Mouse (Mus musculus) E14TG2a.4 (cell line): ENCODE results near the gene Lama2.

Experiments used
- H3K27me3 ChIP-seq: 2 replicates; pipeline ENCODE4 v1.6.1; 2014; ENCODE audit warnings: low read length, control low read depth; ENCODE audit not compliant: insufficient read depth
- H3K36me3 ChIP-seq: 2 replicates; pipeline ENCODE4 v1.6.1; 2014; ENCODE audit warnings: low read length, control low read depth; ENCODE audit not compliant: insufficient read depth
- H3K4me1 ChIP-seq: replicated peaks from 2 replicates; pipeline ENCODE4 v1.6.1; 2014; ENCODE audit warnings: low read depth, low read length, control low read depth
- H3K4me3 ChIP-seq: replicated peaks from 2 replicates; pipeline ENCODE4 v1.5.1; 2014; ENCODE audit warnings: mild to moderate bottlenecking, low read length
- H3K9me3 ChIP-seq: 2 replicates; pipeline ENCODE4 v1.6.1; 2014; ENCODE audit warnings: low read length, control low read depth
- CTCF ChIP-seq: conservative IDR thresholded peaks from 2 replicates; pipeline ENCODE4 v1.5.1; 2014; ENCODE audit warnings: low read length
- NANOG ChIP-seq: IDR thresholded peaks from 2 replicates; pipeline ENCODE4 v1.6.1; 2014; ENCODE audit warnings: borderline replicate concordance, low read length, mixed read lengths
- POU5F1 ChIP-seq: IDR thresholded peaks from 2 replicates; pipeline ENCODE4 v1.6.1; 2014; ENCODE audit warnings: low read length, borderline replicate concordance

Gene Lama2

DNA sequence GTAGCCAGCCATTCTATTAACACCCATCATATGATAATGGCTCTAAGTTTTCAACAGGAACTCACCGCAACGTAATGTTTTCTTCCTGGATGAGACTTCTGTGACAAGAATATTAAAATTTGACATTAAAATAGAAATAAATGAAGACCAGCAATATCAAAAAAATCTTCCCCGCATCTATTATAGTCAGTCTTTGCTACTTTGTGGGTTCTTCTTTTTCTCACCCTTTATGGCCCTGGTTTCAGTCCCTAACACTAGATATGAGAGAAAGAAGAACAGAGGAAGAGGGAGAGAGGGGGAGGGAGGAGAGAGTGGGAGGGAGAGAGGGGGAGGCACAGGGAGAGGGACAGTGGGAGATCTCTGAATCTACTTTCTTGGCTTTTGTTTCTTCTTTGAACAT is at the start of gene Lama2:
Gene Lama2, minus strand, starts transcription at position 101 of the 400 bp plus-strand sequence.
- 0 out of 2 replicates have a peak, but pooled peaks cover 6% of the 10 kb centered on the region for H3K9me3 ChIP-seq
- H3K36me3 ChIP-seq = no peaks in the 10 kb centered on the region
- H3K4me3 ChIP-seq = no peak within 1 kb of the TSS

DNA sequence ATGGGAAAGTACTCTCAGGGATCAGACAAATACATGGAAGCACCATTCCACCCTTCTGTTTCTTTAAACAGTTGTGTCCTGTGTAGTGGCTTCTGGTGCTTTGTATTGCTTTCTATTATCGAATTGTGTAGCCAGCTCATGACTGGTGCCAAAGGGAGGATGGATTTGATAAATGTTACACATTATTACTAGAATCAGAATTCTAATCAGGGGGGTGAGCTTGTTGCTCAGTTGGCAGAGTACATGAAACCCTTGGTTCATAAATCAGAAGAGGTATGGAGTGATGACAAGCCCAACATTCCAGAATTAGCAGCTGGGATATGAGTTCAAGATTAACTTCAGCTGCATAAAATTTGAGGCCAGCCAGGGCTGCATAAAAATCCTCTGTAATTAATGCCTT is 44.8 kb upstream of the Lama2 start:
- Histone ChIP-seq H3K4me1 (no peaks in the 10 kb centered on the region), H3K36me3 (no peaks in the 10 kb centered on the region), H3K27me3 (no peaks in the 10 kb centered on the region), H3K4me3 (no peak overlapping the region), H3K9me3 (peaks cover 7% of the 10 kb centered on the region; the same call in 1 of the 2 replicates)
- TF ChIP-seq CTCF (no peak), POU5F1 (no peak), NANOG (no peak)

More for the DNA sequence above, at the start of gene Lama2:
- Histone ChIP-seq H3K4me1 (peaks cover 12% of the 10 kb centered on the region; the same call in 1 of the 2 replicates), H3K27me3 (peaks cover 8% of the 10 kb centered on the region; the same call in 1 of the 2 replicates)
- no peak for TF ChIP-seq NANOG
- TF ChIP-seq CTCF = no peak
- TF ChIP-seq POU5F1 = no peak

DNA sequence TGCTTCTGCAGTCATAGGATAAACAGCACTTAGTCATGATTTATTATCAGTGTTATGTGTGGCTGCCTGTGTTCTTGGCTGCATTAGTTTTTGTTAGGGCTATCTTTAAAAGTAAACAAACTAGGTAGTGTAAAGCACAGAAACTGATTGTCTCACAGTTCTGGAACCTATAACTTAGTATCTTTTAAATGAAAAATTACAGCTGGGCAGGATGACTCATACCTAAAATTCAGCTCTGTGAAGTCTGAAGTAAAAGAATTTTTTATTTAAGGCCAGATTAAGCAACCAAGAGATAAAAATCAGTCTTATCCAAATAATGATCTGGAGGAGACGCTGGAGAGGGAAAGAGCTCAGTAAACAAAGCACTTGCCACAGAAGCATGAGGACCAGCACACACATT is 43.8 kb upstream of the Lama2 start:
- TF ChIP-seq POU5F1 = no peak
- no peak for TF ChIP-seq CTCF
- no peak for TF ChIP-seq NANOG

GRCm38 (mm10) chr10:27654164-27654563 is 34.6 kb upstream of the Lama2 start:
- Histone ChIP-seq H3K27me3 (no peaks in the 10 kb centered on the region), H3K9me3 (no peaks in the 10 kb centered on the region), H3K36me3 (no peaks in the 10 kb centered on the region), H3K4me3 (no peak overlapping the region), H3K4me1 (peaks cover 16% of the 10 kb centered on the region)
- TF ChIP-seq POU5F1 (no peak), CTCF (no peak), NANOG (no peak)

More for the DNA sequence above, 43.8 kb upstream of the Lama2 start:
- peaks cover 7% of the 10 kb centered on the region; the same call in 1 of the 2 replicates for H3K9me3 ChIP-seq
- no peaks in the 10 kb centered on the region for H3K4me1 ChIP-seq
- H3K4me3 ChIP-seq = no peak overlapping the region
- no peaks in the 10 kb centered on the region for H3K27me3 ChIP-seq
- no peaks in the 10 kb centered on the region for H3K36me3 ChIP-seq

GRCm38 (mm10) chr10:27652694-27653335 is 33.3 kb upstream of the Lama2 start:
- Histone ChIP-seq H3K9me3 (no peaks in the 10 kb centered on the region), H3K36me3 (no peaks in the 10 kb centered on the region), H3K4me3 (no peak overlapping the region), H3K4me1 (peaks cover 16% of the 10 kb centered on the region), H3K27me3 (no peaks in the 10 kb centered on the region)
- TF ChIP-seq POU5F1 = no peak
- TF ChIP-seq CTCF = no peak
- TF ChIP-seq NANOG = no peak

DNA sequence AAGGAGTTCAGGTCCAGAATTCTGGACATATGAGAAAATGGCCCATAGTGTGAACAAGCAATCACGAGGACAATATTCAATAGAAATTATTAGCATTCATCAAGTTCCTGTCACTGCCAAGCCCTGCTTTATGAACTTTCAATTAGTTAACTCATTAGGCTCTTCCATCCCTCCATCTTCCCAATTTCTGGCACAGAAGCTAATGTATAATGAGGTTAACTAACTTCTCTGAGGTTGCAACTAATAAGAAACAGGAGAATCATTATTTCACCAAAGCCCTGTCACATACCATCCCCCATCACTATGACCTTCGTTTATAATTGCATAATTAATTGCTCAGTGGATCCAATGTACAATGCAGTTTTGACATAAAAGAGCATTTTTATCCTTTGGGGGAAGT is 16.2 kb upstream of the Lama2 start:
- TF ChIP-seq POU5F1 (no peak), CTCF (no peak), NANOG (no peak)
- Histone ChIP-seq H3K9me3 (no peaks in the 10 kb centered on the region), H3K4me1 (no peaks in the 10 kb centered on the region), H3K27me3 (no peaks in the 10 kb centered on the region), H3K36me3 (no peaks in the 10 kb centered on the region), H3K4me3 (no peak overlapping the region)

DNA sequence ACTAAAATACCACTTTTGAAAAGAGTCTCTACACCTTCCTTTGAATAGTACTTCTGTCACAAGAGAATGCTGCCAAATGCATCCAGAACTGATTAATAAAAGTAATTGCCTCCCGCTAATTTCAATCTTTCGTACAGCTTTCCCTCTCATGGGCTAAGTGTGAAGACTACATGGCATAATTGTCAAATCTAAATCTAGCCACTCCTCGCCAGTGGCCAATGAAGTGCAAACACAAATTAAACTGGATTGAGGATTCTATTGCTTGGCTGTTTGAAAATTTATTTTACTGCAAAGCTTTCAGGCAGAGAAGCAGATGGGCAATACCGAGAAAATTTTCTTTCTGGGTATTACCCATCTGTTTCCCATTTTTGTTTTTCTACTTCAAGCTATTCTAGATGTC is 11.4 kb upstream of the Lama2 start:
- Histone ChIP-seq H3K27me3 (no peaks in the 10 kb centered on the region), H3K4me1 (no peaks in the 10 kb centered on the region), H3K4me3 (no peak overlapping the region), H3K9me3 (no peaks in the 10 kb centered on the region), H3K36me3 (no peaks in the 10 kb centered on the region)
- no peak for TF ChIP-seq NANOG
- no peak for TF ChIP-seq POU5F1
- TF ChIP-seq CTCF = no peak

- Histone ChIP-seq H3K36me3 (no peaks in the 10 kb centered on the region), H3K27me3 (peaks cover 2% of the 10 kb centered on the region; the same call in 1 of the 2 replicates), H3K4me1 (0 out of 2 replicates have a peak, but pooled peaks cover 4% of the 10 kb centered on the region), H3K4me3 (no peak overlapping the region), H3K9me3 (0 out of 2 replicates have a peak, but pooled peaks cover 6% of the 10 kb centered on the region)
- TF ChIP-seq POU5F1 = no peak
- TF ChIP-seq CTCF = no peak
- TF ChIP-seq NANOG = no peak
Measured at GRCm38 (mm10) chr10:27621697-27622449, 2.3 kb upstream of the Lama2 start.
